Mouse (Mus musculus) ES-Bruce4 (cell line): Measurements from ENCODE around the gene Rxrb. TPM values are rescaled to one million over a fixed set of nuclear protein-coding genes. Genes with fewer than 3 reads are reported as not detected.

ENCODE experiments used
- H3K27ac ChIP-seq: 2 replicates; pipeline ENCODE4 v1.5.1; 2012; ENCODE audit warnings: low read length, inconsistent platforms; ENCODE audit not compliant: insufficient read depth
- H3K27me3 ChIP-seq: 2 replicates; pipeline ENCODE4 v1.6.1; 2012; ENCODE audit warnings: mild to moderate bottlenecking, low read length, inconsistent platforms; ENCODE audit not compliant: control insufficient read depth, poor library complexity, insufficient read depth, severe bottlenecking
- H3K36me3 ChIP-seq: 2 replicates; pipeline ENCODE4 v1.6.1; 2012; ENCODE audit warnings: inconsistent platforms, mild to moderate bottlenecking, low read length, moderate library complexity; ENCODE audit not compliant: control insufficient read depth, poor library complexity, insufficient read depth, severe bottlenecking
- H3K4me1 ChIP-seq: one replicate; pipeline ENCODE4 v1.8.1; 2011; ENCODE audit warnings: low read length; ENCODE audit not compliant: control insufficient read depth, insufficient read depth
- H3K4me3 ChIP-seq: 2 replicates; pipeline ENCODE4 v1.5.1; 2011; ENCODE audit warnings: low read depth, mild to moderate bottlenecking, low read length
- H3K9ac ChIP-seq: 2 replicates; pipeline ENCODE4 v1.6.1; 2012; ENCODE audit warnings: low read depth, mild to moderate bottlenecking, inconsistent platforms; ENCODE audit not compliant: poor library complexity, severe bottlenecking
- H3K9me3 ChIP-seq: replicated peaks from 2 replicates; pipeline ENCODE4 v1.6.1; 2012; ENCODE audit warnings: mild to moderate bottlenecking, low read length, inconsistent platforms; ENCODE audit not compliant: control insufficient read depth, poor library complexity, insufficient read depth, severe bottlenecking
- CTCF ChIP-seq: IDR thresholded peaks from one replicate; pipeline ENCODE4 v1.8.1; 2011; ENCODE audit warnings: low read depth, low read length
- EP300 ChIP-seq: IDR thresholded peaks from 2 replicates; pipeline ENCODE4 v1.6.1; 2011; ENCODE audit warnings: low read depth, low read length; ENCODE audit not compliant: insufficient read depth
- POLR2A ChIP-seq: IDR thresholded peaks from one replicate; pipeline ENCODE4 v1.8.1; 2011; ENCODE audit warnings: low read length; ENCODE audit not compliant: insufficient read depth
- polyA plus RNA-seq: library from polyadenylated mRNA; stranded (reverse); fragments of >200 nt; gene quantifications from 2 replicates; pipeline ENCODE4 v1.2.4, GENCODE M21; 2011; ENCODE audit warnings: low read depth; ENCODE audit not compliant: missing spikeins, insufficient read depth, insufficient read length

The Rxrb gene
- polyA plus RNA-seq, 1 experiment = 38.2 TPM

DNA sequence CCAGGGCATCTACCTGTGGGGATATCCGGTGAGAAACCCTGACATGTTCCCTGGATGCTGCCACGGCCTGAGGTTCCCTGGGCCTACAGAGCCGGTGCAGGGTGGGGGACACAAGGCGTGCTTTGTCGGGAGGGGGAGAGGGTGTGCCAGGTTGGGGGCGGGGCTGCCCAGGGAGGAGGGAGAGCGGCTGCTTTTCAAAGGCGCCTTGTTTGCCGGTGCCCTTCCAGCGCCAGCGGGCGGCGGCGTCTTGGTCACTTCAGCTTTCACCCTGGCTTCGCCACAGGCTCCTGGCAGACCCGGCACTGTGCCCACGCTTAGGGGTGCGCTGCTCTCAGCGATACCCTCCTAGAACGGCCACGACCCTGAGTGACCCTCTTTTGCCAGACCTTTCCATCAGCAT, 6.8 kb downstream of the Rxrb start:
- H3K4me3 ChIP-seq = no peak overlapping the region
- no peak overlapping the region for H3K27ac ChIP-seq
- no peaks in the 10 kb centered on the region for H3K4me1 ChIP-seq
- H3K36me3 ChIP-seq = 0 out of 2 replicates have a peak, but pooled peaks cover 13% of the 10 kb centered on the region
- H3K9me3 ChIP-seq = no peaks in the 10 kb centered on the region
- no peaks in the 10 kb centered on the region for H3K27me3 ChIP-seq
- TF ChIP-seq POLR2A (no peak), CTCF (no peak), EP300 (no peak)
- H3K9ac ChIP-seq = 0 out of 2 replicates have a peak overlapping the region, but pooled peaks have one; percentile 6

DNA sequence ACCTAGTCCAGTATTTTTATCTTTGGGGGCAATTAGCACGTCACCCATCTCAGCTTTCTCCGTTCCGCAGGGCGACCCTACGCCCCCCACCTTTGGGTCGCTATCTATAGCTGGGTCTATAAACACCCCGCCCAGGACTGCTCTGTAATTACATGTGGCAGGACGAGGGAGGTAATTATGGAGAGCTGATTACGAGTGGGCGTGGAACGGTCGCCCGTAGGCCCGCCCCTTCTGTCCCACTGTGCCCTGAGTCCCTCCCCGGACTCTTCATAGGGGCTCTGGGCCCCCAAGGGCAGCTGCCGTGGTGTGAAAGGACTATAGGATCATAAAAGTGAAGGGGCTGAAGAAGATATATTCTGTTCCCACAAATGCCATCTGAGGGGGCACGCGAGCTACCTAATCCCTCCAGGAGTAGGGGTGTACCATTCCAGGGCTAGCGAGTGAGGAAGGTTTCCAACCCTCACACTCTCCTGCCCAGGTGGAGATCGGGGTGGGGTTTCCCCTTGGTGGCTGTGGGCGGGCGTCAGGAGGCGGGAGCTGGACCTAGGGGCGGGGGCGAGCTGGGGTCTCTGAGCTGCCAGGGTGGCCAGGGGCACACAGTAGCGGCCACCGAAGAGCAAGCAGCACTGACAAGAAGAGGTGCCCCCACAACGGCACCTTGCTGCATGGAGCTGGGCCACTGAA, 7.4 kb downstream of the Rxrb start, which contains the start of gene Col11a2:
TSS of gene Col11a2 (plus strand) at position 560 of the 684 bp plus-strand sequence.
- Histone ChIP-seq H3K9ac (peak within 1 kb of the TSS; percentile 6; the same call in 1 of the 2 replicates), H3K4me1 (no peaks in the 10 kb centered on the region), H3K4me3 (no peak within 1 kb of the TSS), H3K27ac (no peak within 1 kb of the TSS), H3K9me3 (no peaks in the 10 kb centered on the region), H3K27me3 (no peaks in the 10 kb centered on the region), H3K36me3 (0 out of 2 replicates have a peak, but pooled peaks cover 13% of the 10 kb centered on the region)
- TF ChIP-seq CTCF (no peak), EP300 (no peak)

DNA sequence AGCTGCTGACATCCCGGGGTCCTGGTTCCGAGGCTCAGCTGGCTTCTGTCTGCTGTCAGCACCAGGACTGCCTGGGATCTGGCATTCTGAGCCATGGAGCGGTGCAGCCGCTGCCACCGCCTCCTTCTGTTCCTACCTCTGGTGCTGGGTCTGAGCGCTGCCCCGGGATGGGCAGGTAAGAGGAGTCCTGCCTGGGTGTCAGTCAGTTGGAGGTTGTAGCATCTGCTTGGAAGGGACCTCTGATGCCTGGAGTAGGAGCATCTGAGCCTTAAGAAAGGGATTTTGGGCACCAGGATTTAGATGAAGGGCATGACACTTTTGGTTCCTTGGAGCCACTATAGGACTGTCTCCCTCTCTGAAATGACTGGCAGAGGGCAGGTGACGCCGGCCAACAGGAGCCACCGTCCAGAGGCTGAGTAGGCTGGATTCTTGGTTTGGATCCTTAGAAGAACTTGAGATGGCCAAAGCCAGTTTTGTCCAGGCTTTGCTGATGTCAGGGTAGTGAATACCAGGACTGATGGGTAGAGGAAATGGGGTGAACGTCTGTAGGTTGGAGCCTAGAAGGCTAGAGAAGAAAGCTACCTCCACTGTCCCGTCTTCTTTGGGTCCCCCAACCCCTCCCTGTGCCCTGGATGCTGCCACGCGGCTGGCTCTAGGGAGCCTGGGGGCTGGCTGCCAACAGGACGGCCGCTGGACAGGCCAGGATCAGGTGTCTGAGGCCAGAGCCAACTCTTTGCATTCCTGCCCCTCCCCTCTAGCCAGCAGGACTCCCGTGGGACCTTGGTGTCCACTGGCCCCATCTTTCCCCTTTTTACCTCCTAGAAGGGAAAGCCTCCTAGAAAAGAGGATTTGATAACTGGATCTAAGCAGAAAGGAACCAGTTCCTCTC, 8.2 kb downstream of the Rxrb start:
- TF ChIP-seq EP300 (no peak), POLR2A (no peak), CTCF (no peak)
- Histone ChIP-seq H3K4me1 (no peaks in the 10 kb centered on the region), H3K27me3 (no peaks in the 10 kb centered on the region), H3K9me3 (no peaks in the 10 kb centered on the region), H3K36me3 (0 out of 2 replicates have a peak, but pooled peaks cover 9% of the 10 kb centered on the region), H3K9ac (no peak overlapping the region), H3K27ac (no peak overlapping the region), H3K4me3 (no peak overlapping the region)

DNA sequence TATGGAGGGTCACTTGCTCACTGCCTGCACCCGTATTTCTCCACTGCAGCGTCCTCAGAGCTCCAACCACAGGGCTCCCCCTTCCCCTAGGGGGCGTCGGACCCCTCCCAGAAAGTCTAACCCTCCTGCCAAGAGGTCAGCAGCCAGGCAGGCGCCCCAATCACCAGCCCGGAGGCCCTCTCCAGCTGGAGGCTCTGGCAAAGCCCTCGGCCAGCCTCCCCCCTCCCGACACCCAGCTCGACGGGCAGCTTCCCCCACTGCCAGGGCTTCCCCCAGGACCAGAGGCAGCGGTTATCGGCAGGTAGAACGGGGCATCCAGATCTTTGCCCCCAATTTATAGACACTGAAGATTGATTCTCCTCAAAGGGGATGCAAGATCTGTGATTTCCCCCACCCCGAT, 14.3 kb downstream of the Rxrb start:
- H3K9me3 ChIP-seq = no peaks in the 10 kb centered on the region; the same call in 1 of the 2 replicates
- H3K27me3 ChIP-seq = no peaks in the 10 kb centered on the region
- no peaks in the 10 kb centered on the region for H3K4me1 ChIP-seq
- H3K9ac ChIP-seq = no peak overlapping the region
- no peak overlapping the region for H3K27ac ChIP-seq
- TF ChIP-seq POLR2A (no peak), EP300 (no peak), CTCF (no peak)
- no peak overlapping the region for H3K4me3 ChIP-seq
- no peaks in the 10 kb centered on the region for H3K36me3 ChIP-seq

DNA sequence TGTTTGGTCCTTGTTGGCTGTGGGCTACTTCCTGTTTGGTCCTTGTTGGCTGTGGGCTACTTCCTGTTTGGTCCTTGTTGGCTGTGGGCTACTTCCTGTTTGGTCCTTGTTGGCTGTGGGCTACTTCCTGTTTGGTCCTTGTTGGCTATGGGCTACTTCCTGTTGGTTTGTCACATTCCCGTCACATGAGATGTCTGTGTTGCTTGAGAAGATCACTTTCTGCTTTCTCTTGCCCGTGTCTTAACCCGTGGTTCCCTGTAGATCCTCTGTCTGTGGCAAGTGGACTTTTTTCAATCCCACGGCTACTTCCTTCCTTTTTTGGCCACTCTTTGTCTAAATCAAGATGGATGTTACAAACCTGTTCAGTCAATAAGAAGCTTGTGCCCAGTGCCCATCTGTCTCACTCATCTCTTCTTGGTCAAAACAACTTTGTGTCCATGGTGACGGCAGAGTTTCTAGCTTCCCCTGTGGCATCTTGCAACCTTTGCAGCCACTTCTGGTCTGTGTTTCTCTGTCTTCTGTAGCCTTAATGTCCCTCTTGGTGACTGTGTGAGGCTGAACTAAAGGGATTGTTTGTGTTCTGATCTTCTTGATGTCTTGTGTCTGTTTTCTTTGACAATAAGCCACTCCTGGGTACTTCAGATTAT, 15.9 kb downstream of the Rxrb start:
- Histone ChIP-seq H3K9me3 (no peaks in the 10 kb centered on the region; the same call in 1 of the 2 replicates), H3K4me1 (no peaks in the 10 kb centered on the region), H3K27me3 (no peaks in the 10 kb centered on the region), H3K27ac (no peak overlapping the region), H3K36me3 (no peaks in the 10 kb centered on the region), H3K4me3 (no peak overlapping the region), H3K9ac (no peak overlapping the region)
- TF ChIP-seq POLR2A = no peak
- TF ChIP-seq CTCF = no peak
- no peak for TF ChIP-seq EP300

DNA sequence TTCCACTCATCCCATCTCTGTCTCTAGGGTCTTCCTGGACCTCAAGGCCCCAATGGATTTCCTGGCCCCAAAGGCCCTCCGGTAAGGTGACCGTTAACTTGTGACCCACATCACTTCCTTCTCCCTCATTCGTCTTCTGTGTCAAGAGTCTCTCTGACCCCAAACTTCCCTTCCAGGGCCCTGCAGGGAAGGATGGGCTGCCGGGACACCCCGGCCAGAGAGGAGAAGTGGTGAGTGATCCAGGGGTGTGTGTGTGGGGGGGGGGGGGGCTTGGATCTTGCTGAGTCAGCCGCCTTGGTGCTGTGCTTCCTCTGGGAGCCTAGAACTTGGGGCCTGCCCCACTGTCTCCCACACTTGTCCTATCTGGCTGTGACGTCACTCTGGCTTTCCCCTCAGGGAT, 25.6 kb downstream of the Rxrb start:
- Histone ChIP-seq H3K27me3 (no peaks in the 10 kb centered on the region), H3K9ac (no peak overlapping the region), H3K4me3 (no peak overlapping the region), H3K36me3 (no peaks in the 10 kb centered on the region), H3K9me3 (no peaks in the 10 kb centered on the region), H3K4me1 (no peaks in the 10 kb centered on the region), H3K27ac (no peak overlapping the region)
- no peak for TF ChIP-seq CTCF
- no peak for TF ChIP-seq EP300
- no peak for TF ChIP-seq POLR2A
